Mouse (Mus musculus): Measurements from ENCODE around the gene Nhsl1. TPM values are rescaled to one million over a fixed set of nuclear protein-coding genes. Genes with fewer than 3 reads are reported as not detected.

Nhsl1 gene
- total and polyA plus RNA-seq, 3 experiments, result 0.22 TPM; not detected in 2

DNA sequence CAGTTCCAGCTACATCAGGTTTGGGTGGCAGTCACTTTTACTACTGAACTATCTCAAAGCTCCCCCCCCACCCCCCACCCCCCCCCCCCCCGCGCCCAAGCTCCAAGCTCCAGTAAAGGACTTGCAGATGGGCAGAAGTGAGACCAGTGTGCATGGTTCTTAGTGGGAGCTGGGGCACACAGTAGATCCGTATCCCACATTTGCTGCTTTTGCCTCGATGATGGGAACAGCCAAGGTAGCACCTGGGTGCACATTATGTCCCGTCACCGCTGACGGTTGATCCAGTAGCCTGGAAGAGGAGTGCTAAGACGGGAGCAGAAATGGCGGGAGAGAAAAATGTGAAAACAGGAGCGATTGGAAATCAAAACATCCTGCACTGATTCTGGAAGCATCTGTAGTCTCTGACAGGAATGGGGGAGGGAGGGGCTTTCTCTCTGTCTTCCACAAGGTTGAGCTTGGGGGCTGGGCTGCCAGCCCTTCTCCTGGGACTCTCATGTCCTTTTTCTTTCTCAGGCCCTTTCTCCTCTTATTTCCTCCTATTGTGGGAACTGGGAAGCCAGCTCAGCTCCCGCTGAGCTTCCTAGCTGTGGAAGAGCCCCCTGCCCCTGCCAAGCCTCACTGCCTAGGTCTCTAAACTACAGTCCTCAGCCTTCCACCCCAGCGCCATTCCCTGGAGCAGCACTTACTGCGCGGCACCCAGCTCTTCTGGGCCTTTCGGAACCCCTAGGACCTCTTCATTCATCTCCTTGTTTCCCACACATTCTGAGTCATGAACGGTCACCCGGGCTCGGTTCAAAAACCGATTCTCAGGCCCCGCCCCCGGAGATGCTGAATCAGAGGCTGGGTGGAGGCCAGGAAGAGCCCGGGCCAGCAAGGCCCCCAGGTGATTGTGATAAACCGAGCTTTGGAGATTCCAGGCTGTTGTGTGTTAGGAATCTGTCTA lies 10.6 kb downstream of the Nhsl1 start:
- Histone ChIP-seq H3K27me3 (ENCODE audit: insufficient read depth, low read length) (peaks cover 5% of the 10 kb centered on the region; the same call in 1 of the 2 replicates), H3K9me3 (replicated peaks) (no peaks in the 10 kb centered on the region), H3K4me3 (ENCODE audit: low read depth, low read length) (no peak overlapping the region), H3K4me1 (ENCODE audit: insufficient read depth, low read depth, low read length) (no peaks in the 10 kb centered on the region), H3K36me3 (replicated peaks) (no peaks in the 10 kb centered on the region)
- DNase-seq (ENCODE audit: low spot score) (no peak), ATAC-seq (ENCODE audit: extremely low read depth, insufficient number of reproducible peaks, low FRiP score, poor library complexity, severe bottlenecking) (no peak)
- TF ChIP-seq GATA2 (IDR thresholded peaks at IDR 0.05; ENCODE audit: borderline replicate concordance, low read depth, low read length), result no peak
- no peak for TF ChIP-seq POLR2AphosphoS5 (IDR thresholded peaks at IDR 0.05; ENCODE audit: insufficient replicate concordance, low read depth, low read length)
- TF ChIP-seq CTCF (IDR thresholded peaks at IDR 0.05; ENCODE audit: low read depth, low read length), result no peak
- TF ChIP-seq GATA1 (IDR thresholded peaks at IDR 0.05; ENCODE audit: borderline replicate concordance, low read length), result no peak
- no peak for TF ChIP-seq TAL1 (conservative IDR thresholded peaks at IDR 0.05; ENCODE audit: low read depth, low read length)

DNA sequence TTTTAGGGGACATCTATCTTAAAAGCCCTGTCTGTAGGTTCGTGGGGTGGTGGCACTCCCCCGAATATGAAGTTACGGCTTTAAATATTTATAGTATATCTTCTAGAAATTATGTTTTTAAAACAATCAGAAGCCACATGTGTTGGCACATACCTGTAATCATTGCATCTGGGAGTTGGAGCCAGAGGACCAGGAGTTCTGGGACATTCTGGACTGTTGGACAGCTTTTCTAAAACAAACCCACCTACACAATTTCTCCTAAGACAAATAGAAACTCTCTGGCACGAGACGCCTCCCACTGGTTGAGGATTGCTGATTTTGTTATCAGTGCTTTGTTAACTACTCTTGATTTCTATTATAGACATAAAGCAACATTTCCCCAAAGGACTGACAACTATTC lies 11.7 kb downstream of the Nhsl1 start:
- no peaks in the 10 kb centered on the region for H3K36me3 ChIP-seq (replicated peaks)
- H3K4me1 ChIP-seq (ENCODE audit: insufficient read depth, low read depth, low read length), result no peaks in the 10 kb centered on the region
- ATAC-seq (ENCODE audit: extremely low read depth, insufficient number of reproducible peaks, low FRiP score, poor library complexity, severe bottlenecking) (no peak), DNase-seq (ENCODE audit: low spot score) (no peak)
- H3K4me3 ChIP-seq (ENCODE audit: low read depth, low read length), result no peak overlapping the region
- TF ChIP-seq GATA1 (IDR thresholded peaks at IDR 0.05; ENCODE audit: borderline replicate concordance, low read length) (no peak), POLR2AphosphoS5 (IDR thresholded peaks at IDR 0.05; ENCODE audit: insufficient replicate concordance, low read depth, low read length) (no peak), GATA2 (IDR thresholded peaks at IDR 0.05; ENCODE audit: borderline replicate concordance, low read depth, low read length) (no peak), CTCF (IDR thresholded peaks at IDR 0.05; ENCODE audit: low read depth, low read length) (no peak), TAL1 (conservative IDR thresholded peaks at IDR 0.05; ENCODE audit: low read depth, low read length) (no peak)
- no peaks in the 10 kb centered on the region for H3K9me3 ChIP-seq (replicated peaks)
- peaks cover 5% of the 10 kb centered on the region; the same call in 1 of the 2 replicates for H3K27me3 ChIP-seq (ENCODE audit: insufficient read depth, low read length)

DNA sequence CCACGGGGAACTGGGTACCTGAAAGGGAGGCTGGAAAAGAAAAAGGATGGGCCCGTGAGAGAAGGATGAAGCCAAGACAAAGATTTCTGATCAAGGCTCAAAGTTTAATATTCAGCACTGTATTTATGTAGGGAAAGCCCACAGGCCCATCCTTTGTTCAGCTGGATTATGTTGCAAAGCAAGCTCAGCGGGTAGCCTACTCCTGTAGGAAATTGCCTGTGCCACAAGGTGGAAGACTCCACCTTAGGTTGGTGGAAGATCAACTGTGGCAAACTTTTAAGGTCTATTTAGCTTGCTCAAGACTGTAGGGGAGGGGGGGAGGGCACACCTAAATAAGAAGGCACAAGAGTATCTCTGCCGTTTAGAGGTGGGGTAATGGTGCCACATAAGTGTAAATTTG lies 14.8 kb downstream of the Nhsl1 start:
- Histone ChIP-seq H3K36me3 (replicated peaks) (no peaks in the 10 kb centered on the region), H3K4me3 (ENCODE audit: low read depth, low read length) (no peak overlapping the region), H3K9me3 (replicated peaks) (no peaks in the 10 kb centered on the region), H3K27me3 (ENCODE audit: insufficient read depth, low read length) (peaks cover 5% of the 10 kb centered on the region; the same call in 1 of the 2 replicates), H3K4me1 (ENCODE audit: insufficient read depth, low read depth, low read length) (no peaks in the 10 kb centered on the region)
- ATAC-seq (ENCODE audit: extremely low read depth, insufficient number of reproducible peaks, low FRiP score, poor library complexity, severe bottlenecking) (no peak), DNase-seq (ENCODE audit: low spot score) (no peak)
- TF ChIP-seq TAL1 (conservative IDR thresholded peaks at IDR 0.05; ENCODE audit: low read depth, low read length), result no peak
- TF ChIP-seq CTCF (IDR thresholded peaks at IDR 0.05; ENCODE audit: low read depth, low read length), result no peak
- no peak for TF ChIP-seq GATA2 (IDR thresholded peaks at IDR 0.05; ENCODE audit: borderline replicate concordance, low read depth, low read length)
- no peak for TF ChIP-seq GATA1 (IDR thresholded peaks at IDR 0.05; ENCODE audit: borderline replicate concordance, low read length)
- no peak for TF ChIP-seq POLR2AphosphoS5 (IDR thresholded peaks at IDR 0.05; ENCODE audit: insufficient replicate concordance, low read depth, low read length)

DNA sequence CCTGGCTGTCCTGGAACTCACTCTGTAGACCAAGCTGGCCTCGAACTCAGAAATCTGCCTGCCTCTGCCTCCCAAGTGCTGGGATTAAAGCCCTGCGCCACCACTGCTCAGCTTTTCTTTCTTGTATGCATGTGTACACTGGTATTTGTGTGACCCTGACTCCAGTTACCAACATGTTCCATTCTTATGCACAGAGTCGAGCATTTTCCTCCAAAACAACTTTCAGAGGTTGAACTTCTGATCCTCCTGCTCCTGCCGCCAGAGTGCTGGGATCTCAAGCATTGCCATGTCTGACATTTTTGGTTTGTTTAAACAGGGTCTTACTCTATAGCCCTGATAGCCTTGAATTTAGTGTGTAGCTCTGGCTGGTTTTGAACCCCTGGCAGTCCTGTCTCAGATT lies 15.4 kb downstream of the Nhsl1 start:
- H3K9me3 ChIP-seq (replicated peaks), result no peaks in the 10 kb centered on the region
- TF ChIP-seq POLR2AphosphoS5 (IDR thresholded peaks at IDR 0.05; ENCODE audit: insufficient replicate concordance, low read depth, low read length), result no peak
- TF ChIP-seq CTCF (IDR thresholded peaks at IDR 0.05; ENCODE audit: low read depth, low read length), result no peak
- TF ChIP-seq GATA1 (IDR thresholded peaks at IDR 0.05; ENCODE audit: borderline replicate concordance, low read length), result no peak
- no peak for TF ChIP-seq TAL1 (conservative IDR thresholded peaks at IDR 0.05; ENCODE audit: low read depth, low read length)
- no peak for TF ChIP-seq GATA2 (IDR thresholded peaks at IDR 0.05; ENCODE audit: borderline replicate concordance, low read depth, low read length)
- no peak for ATAC-seq (ENCODE audit: extremely low read depth, insufficient number of reproducible peaks, low FRiP score, poor library complexity, severe bottlenecking)
- no peaks in the 10 kb centered on the region for H3K36me3 ChIP-seq (replicated peaks)
- DNase-seq (ENCODE audit: low spot score), result no peak
- peaks cover 5% of the 10 kb centered on the region; the same call in 1 of the 2 replicates for H3K27me3 ChIP-seq (ENCODE audit: insufficient read depth, low read length)
- no peaks in the 10 kb centered on the region for H3K4me1 ChIP-seq (ENCODE audit: insufficient read depth, low read depth, low read length)
- no peak overlapping the region for H3K4me3 ChIP-seq (ENCODE audit: low read depth, low read length)

DNA sequence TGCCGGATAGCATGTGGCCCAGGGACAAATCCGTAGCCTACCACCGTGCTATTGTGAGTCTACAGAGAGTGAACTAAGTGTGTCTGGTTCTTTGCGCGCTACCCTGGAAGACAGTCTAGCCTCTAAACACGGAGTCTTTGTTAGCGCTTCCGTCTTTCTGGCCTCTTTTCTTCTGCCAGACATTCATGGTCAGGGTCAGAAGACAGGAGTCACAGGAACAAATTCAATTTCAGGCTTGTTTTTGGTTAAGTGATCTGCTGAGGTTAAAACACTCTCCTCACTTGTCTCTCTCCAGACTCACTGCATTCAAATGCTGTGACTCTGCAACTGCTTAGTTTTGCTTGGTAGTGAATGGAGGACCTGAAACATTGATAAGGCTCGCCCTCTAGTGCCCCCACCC lies 15.9 kb downstream of the Nhsl1 start:
- Histone ChIP-seq H3K9me3 (replicated peaks) (no peaks in the 10 kb centered on the region), H3K4me1 (ENCODE audit: insufficient read depth, low read depth, low read length) (no peaks in the 10 kb centered on the region), H3K36me3 (replicated peaks) (no peaks in the 10 kb centered on the region), H3K27me3 (ENCODE audit: insufficient read depth, low read length) (peaks cover 2% of the 10 kb centered on the region; the same call in 1 of the 2 replicates), H3K4me3 (ENCODE audit: low read depth, low read length) (no peak overlapping the region)
- no peak for TF ChIP-seq GATA1 (IDR thresholded peaks at IDR 0.05; ENCODE audit: borderline replicate concordance, low read length)
- no peak for TF ChIP-seq CTCF (IDR thresholded peaks at IDR 0.05; ENCODE audit: low read depth, low read length)
- TF ChIP-seq TAL1 (conservative IDR thresholded peaks at IDR 0.05; ENCODE audit: low read depth, low read length), result no peak
- no peak for TF ChIP-seq GATA2 (IDR thresholded peaks at IDR 0.05; ENCODE audit: borderline replicate concordance, low read depth, low read length)
- no peak for TF ChIP-seq POLR2AphosphoS5 (IDR thresholded peaks at IDR 0.05; ENCODE audit: insufficient replicate concordance, low read depth, low read length)
- DNase-seq (ENCODE audit: low spot score) (no peak), ATAC-seq (ENCODE audit: extremely low read depth, insufficient number of reproducible peaks, low FRiP score, poor library complexity, severe bottlenecking) (no peak)

DNA sequence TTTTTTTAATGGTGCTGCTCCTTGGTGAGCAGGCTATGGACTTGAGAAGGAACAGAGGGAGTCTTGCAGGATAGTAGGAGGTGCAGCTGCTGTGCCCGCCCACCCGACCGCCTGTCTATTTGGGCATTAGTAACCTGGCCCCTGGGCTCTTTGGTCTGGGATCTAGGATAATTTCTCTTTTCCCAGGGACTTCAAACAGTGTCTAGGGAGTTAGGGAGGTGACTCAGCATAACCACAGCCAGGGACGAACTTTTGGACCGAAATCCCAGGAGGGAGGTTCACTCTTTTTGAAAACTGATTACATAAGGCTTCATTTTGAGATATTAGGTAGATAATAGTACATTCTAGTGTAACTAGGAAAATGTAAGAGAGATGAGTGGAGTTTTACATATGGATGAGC lies 18.9 kb downstream of the Nhsl1 start:
- H3K4me3 ChIP-seq (ENCODE audit: low read depth, low read length), result no peak overlapping the region
- no peaks in the 10 kb centered on the region for H3K36me3 ChIP-seq (replicated peaks)
- DNase-seq (ENCODE audit: low spot score) (no peak), ATAC-seq (ENCODE audit: extremely low read depth, insufficient number of reproducible peaks, low FRiP score, poor library complexity, severe bottlenecking) (no peak)
- peaks cover 5% of the 10 kb centered on the region for H3K27me3 ChIP-seq (ENCODE audit: insufficient read depth, low read length)
- H3K9me3 ChIP-seq (replicated peaks), result no peaks in the 10 kb centered on the region
- TF ChIP-seq GATA2 (IDR thresholded peaks at IDR 0.05; ENCODE audit: borderline replicate concordance, low read depth, low read length) (no peak), POLR2AphosphoS5 (IDR thresholded peaks at IDR 0.05; ENCODE audit: insufficient replicate concordance, low read depth, low read length) (no peak), GATA1 (IDR thresholded peaks at IDR 0.05; ENCODE audit: borderline replicate concordance, low read length) (no peak), CTCF (IDR thresholded peaks at IDR 0.05; ENCODE audit: low read depth, low read length) (no peak), TAL1 (conservative IDR thresholded peaks at IDR 0.05; ENCODE audit: low read depth, low read length) (no peak)
- no peaks in the 10 kb centered on the region for H3K4me1 ChIP-seq (ENCODE audit: insufficient read depth, low read depth, low read length)
